Comparison of ENCODE assay signal across 8 mouse cellular contexts in genomic region chr13:64274879-64275753, GRCm38 (mm10). TPM values are rescaled to one million over a fixed set of nuclear protein-coding genes. Genes with fewer than 3 reads are reported as not detected.
DNase-seq lines count a peak whose midpoint lies in the region; ATAC-seq and TF ChIP-seq lines count a peak whose summit lies in the region.

Gene Cdc14b, minus strand, starts transcription at chr13:64275290.

- H3K36me3 ChIP-seq in embryonic facial prominence, embryonic 12.5 days, result no peaks in the 10 kb centered on the region
- H3K36me3 ChIP-seq in heart, embryonic 12.5 days, result no peaks in the 10 kb centered on the region
- no peaks in the 10 kb centered on the region for H3K36me3 ChIP-seq in kidney, embryonic 15.5 days
- H3K36me3 ChIP-seq in liver, adult 2 months (ENCODE audit: control insufficient read depth, insufficient read depth, low read length), result no peaks in the 10 kb centered on the region

- H3K79me2 ChIP-seq in liver, adult 2 months (ENCODE audit: control insufficient read depth, insufficient read depth, low read length), result no peaks in the 10 kb centered on the region

- H3K4me3 ChIP-seq in embryonic facial prominence, embryonic 12.5 days, result peak within 1 kb of the TSS; percentile 81
- H3K4me3 ChIP-seq in heart, embryonic 12.5 days, result peak within 1 kb of the TSS; percentile 67
- H3K4me3 ChIP-seq in kidney, embryonic 15.5 days (replicated peaks), result peak within 1 kb of the TSS; percentile 74
- H3K4me3 ChIP-seq in liver, adult 2 months (ENCODE audit: insufficient read depth, low read depth, low read length), result peak within 1 kb of the TSS; percentile 71

- peak; percentile 89 for DNase-seq in A20 (ENCODE audit: low read depth, low spot score)
- peak; percentile 83 to 84 for DNase-seq in adrenal gland, postnatal 36 days
- DNase-seq in liver, adult 2 months (ENCODE audit: extremely low read depth, low read depth, low spot score), result no peak
- DNase-seq in spleen, postnatal 4 days (ENCODE audit: low spot score in 2 of 2), result peak; percentile 30 to 70

- no peak within 1 kb of the TSS for H3K27ac ChIP-seq in embryonic facial prominence, embryonic 12.5 days
- H3K27ac ChIP-seq in heart, embryonic 12.5 days (ENCODE audit: poor library complexity, severe bottlenecking), result no peak within 1 kb of the TSS
- no peak within 1 kb of the TSS for H3K27ac ChIP-seq in kidney, embryonic 15.5 days
- no peak within 1 kb of the TSS for H3K27ac ChIP-seq in liver, adult 2 months (replicated peaks; ENCODE audit: insufficient read depth, low read depth, low read length)

- H3K9ac ChIP-seq in embryonic facial prominence, embryonic 12.5 days, result peak within 1 kb of the TSS; percentile 73
- H3K9ac ChIP-seq in heart, embryonic 12.5 days, result peak within 1 kb of the TSS; percentile 83
- H3K9ac ChIP-seq in kidney, embryonic 15.5 days, result peak within 1 kb of the TSS; percentile 74
- peak within 1 kb of the TSS; percentile 57 for H3K9ac ChIP-seq in liver, adult 2 months (ENCODE audit: low read depth, low read length)

- H3K27me3 ChIP-seq in embryonic facial prominence, embryonic 12.5 days, result no peaks in the 10 kb centered on the region
- 0 out of 2 replicates have a peak, but pooled peaks cover 3% of the 10 kb centered on the region for H3K27me3 ChIP-seq in heart, embryonic 12.5 days (replicated peaks)
- H3K27me3 ChIP-seq in kidney, embryonic 15.5 days, result peaks cover 3% of the 10 kb centered on the region; the same call in 1 of the 2 replicates
- H3K27me3 ChIP-seq in liver, adult 2 months (ENCODE audit: control insufficient read depth, insufficient read depth, low read length), result peaks cover 6% of the 10 kb centered on the region

- no peaks in the 10 kb centered on the region for H3K4me1 ChIP-seq in embryonic facial prominence, embryonic 12.5 days
- peaks cover 8% of the 10 kb centered on the region; the same call in 1 of the 2 replicates for H3K4me1 ChIP-seq in heart, embryonic 12.5 days (replicated peaks)
- peaks cover 19% of the 10 kb centered on the region for H3K4me1 ChIP-seq in kidney, embryonic 15.5 days
- H3K4me1 ChIP-seq in liver, adult 2 months (ENCODE audit: control insufficient read depth, insufficient read depth, low read length), result no peaks in the 10 kb centered on the region; the same call in 1 of the 2 replicates

- no peaks in the 10 kb centered on the region for H3K9me3 ChIP-seq in embryonic facial prominence, embryonic 12.5 days
- H3K9me3 ChIP-seq in heart, embryonic 12.5 days (replicated peaks), result no peaks in the 10 kb centered on the region
- no peaks in the 10 kb centered on the region for H3K9me3 ChIP-seq in kidney, embryonic 15.5 days (replicated peaks)

- TF ChIP-seq POLR2A in liver, adult 2 months (IDR thresholded peaks at IDR 0.05; ENCODE audit: extremely low read depth, insufficient read depth, low read length), result no peak

- WGBS in embryonic facial prominence, embryonic 12.5 days, result under 1% methylated on average over 57 of the region's 57 CpGs
- under 1% methylated on average over 57 of the region's 57 CpGs for WGBS in heart, embryonic 12.5 days
- under 1% methylated on average over 57 of the region's 57 CpGs for WGBS in kidney, embryonic 15.5 days
- 2% methylated on average over 57 of the region's 57 CpGs for WGBS in liver, adult 2 months

- no peak for TF ChIP-seq CTCF in liver, adult 2 months (IDR thresholded peaks at IDR 0.05; ENCODE audit: low read depth, low read length)

- ATAC-seq in embryonic facial prominence, embryonic 12.5 days (ENCODE audit: insufficient number of reproducible peaks, insufficient read depth, low FRiP score, low TSS enrichment), result peak; percentile 95
- peak; percentile 94 for ATAC-seq in heart, embryonic 12.5 days (ENCODE audit: insufficient number of reproducible peaks, low FRiP score)
- ATAC-seq in kidney, embryonic 15.5 days (replicated peaks; ENCODE audit: low FRiP score), result peak; percentile 96
- peak; percentile 66 for ATAC-seq in monocyte, adult 5-6 weeks (replicated peaks; ENCODE audit: insufficient number of reproducible peaks, low FRiP score, low TSS enrichment, poor library complexity, severe bottlenecking)

- H3K4me2 ChIP-seq in embryonic facial prominence, embryonic 12.5 days (replicated peaks), result peak within 1 kb of the TSS; percentile 98
- peak within 1 kb of the TSS; percentile 96 for H3K4me2 ChIP-seq in heart, embryonic 12.5 days
- H3K4me2 ChIP-seq in kidney, embryonic 15.5 days, result peak within 1 kb of the TSS; percentile 100

RNA-seq across cellular contexts. Expression of gene Cdc14b, which starts in this region (rescaled TPM):
- total RNA-seq in adrenal gland, postnatal 36 days (2021), result 10 to 100 TPM in 1 of 2 experiments, 1 to 10 TPM in 1; 9.9 to 11.3 TPM
- 26.3 and 27.8 TPM in 2 replicates for polyA plus RNA-seq in embryonic facial prominence, embryonic 12.5 days (2016; fragmentation: Nextera tagmentation; extraction: Ambion mirVana)
- polyA plus RNA-seq in heart, embryonic 12.5 days (2016; fragmentation: Nextera tagmentation; extraction: Ambion mirVana), result 21.7 and 22.1 TPM in 2 replicates
- polyA plus RNA-seq in kidney, embryonic 15.5 days (2015; fragmentation: Nextera tagmentation; extraction: Ambion mirVana), result 14.8 and 17.5 TPM in 2 replicates
- total RNA-seq in liver, adult 2 months (2014; rRNA removed), result 31.7 and 35.8 TPM in 2 replicates
- polyA plus RNA-seq in liver, adult 2 months (2012; rRNA removed), result 6.7 and 7.6 TPM in 2 replicates
- total RNA-seq in monocyte, adult 5-6 weeks (2017), result 6.2 to 17.5 TPM (median 8.9 TPM) in 3 replicates
